Mouse (Mus musculus): ENCODE results near the gene Mras.

Gene Mras

GRCm38 (mm10) chr9:99357561-99357920, 79.6 kb downstream of the Mras start:
- no peak for DNase-seq (ENCODE audit: low spot score)

- DNase-seq (ENCODE audit: low spot score) = no peak
Measured at GRCm38 (mm10) chr9:99355971-99356370, 81.2 kb downstream of the Mras start.

DNA sequence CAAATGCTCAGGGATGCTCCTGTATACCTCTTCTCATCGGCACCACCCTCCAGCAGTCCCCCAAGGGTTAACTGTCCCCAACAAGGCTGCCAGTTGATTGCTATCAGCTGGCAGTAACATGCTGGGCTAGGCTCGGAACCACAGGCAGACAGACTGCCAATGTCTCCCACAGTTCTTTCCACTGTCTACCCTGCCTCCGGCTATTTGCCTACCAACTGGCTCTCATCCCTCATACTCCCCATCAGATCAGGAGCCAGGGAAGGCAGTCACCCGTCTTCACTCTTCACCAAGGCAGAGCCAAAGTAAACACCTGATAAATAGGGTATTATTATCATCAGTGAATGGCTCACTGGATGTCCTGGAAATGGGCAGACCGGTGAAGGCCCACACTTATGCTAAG, 82.4 kb downstream of the Mras start:
- no peak for DNase-seq (ENCODE audit: low spot score)

- no peak for DNase-seq (ENCODE audit: low spot score)
Measured at GRCm38 (mm10) chr9:99353390-99353789, 83.8 kb downstream of the Mras start.

DNA sequence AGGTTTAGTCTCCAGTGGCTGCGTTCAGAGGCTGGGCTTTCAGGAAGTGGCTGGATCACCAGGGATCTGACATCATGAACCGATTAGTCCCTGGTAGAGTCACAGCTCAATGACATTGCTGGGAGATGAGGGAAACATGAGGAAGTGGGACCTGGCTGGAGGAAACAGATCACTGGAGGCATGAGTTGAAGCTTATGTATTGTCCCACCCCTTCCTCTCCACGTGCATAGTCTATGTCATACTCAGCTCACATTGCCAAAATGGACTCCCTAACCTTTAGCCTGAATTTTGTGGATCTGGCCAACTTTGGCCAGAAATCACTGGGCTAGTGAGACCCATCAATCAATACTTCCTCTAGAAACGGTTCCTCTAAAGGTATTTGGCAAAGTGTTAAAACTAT, 84.2 kb downstream of the Mras start:
- DNase-seq (ENCODE audit: low spot score) = peak; percentile 3

DNA sequence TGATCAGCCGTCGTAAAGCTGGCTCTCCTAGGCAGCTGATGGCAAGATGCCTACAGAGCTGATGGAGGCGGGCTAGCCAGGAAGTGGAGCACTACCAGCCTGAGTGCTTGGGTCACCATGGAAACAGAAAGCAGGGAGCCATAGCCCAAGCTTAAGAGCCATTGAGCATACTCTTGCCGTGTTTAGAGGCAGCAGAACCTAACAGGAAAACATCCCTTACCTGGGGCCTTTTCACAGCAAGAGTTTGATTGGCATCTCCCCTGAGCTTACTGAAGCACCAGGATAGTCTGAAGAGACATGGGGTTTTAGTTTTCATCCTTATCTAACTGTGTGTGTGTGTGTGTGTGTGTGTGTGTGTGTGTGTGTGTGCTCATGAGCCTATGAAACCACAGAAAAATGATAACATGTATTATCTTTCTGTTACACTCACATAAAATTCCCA, 91.8 kb downstream of the Mras start:
- DNase-seq (ENCODE audit: low spot score) = no peak

DNA sequence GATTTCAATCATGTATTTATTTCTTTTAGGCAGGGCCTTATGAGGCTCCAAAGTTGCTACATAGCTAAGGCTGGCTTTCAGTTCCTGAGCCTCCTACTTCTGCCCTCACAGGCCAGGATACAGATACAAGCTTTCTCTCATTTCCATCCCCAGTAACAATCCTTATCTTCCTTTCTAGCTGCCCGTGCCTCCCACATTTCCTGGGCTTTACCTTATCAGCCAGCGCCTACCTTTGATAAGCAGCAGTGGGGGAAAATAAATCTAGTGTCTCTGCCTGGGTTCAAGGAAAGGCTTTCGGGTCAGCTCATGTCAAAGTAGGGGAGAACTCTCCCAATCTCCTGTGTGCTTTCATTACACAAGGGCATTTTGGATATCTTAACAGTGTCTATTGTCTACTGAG, 95.6 kb downstream of the Mras start:
- no peak for DNase-seq (ENCODE audit: low spot score)

DNA sequence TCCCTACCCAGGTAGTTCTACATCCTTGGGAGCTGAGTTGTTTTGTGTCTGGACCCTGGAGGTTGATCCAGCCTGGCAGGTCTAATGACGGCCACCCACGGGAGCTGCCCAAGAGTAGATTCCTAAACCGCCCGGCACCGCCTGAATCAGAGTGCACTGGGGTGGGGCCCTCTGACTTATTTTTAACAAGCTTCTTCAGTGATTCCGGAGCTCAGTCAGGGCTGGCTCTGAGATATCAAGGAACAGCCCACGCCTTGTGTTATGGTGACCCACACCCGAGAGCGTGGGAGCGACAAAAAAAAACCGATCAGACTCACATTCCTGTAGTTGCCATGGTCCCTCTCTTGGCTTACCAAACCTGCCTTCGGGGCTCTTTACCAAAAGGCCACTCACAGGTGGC, 97.1 kb downstream of the Mras start:
- DNase-seq (ENCODE audit: low spot score) = no peak

- no peak for DNase-seq (ENCODE audit: low spot score)
Measured at GRCm38 (mm10) chr9:99339182-99339581, 98.0 kb downstream of the Mras start.

GRCm38 (mm10) chr9:99338293-99338692, 98.9 kb downstream of the Mras start:
- DNase-seq (ENCODE audit: low spot score) = no peak

DNA sequence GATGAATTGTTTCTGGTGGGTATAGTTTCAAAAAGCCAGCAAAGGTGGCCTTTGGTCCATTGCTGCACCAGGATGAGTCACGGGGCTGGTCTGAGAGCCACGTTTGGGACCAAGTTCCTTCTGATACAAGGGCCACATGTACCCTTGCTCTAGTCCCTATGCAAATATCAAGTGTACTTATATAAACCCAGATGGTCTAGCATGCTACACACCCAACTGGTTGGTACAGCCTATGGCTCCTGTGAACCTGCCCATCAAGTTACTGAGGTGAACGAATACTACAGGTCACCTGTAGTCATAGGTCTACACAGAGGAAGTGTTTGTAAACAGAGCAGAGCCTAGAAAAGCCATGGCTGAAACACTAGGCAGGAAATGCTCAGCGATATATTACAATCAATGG, 100.6 kb downstream of the Mras start:
- DNase-seq (ENCODE audit: low spot score) = no peak

Measured in adipocyte (in vitro differentiated cells).